Mouse (Mus musculus) layer of hippocampus, postnatal 14 days (tissue): ENCODE measurements at regions not wholly inside any gene's neighbourhood (a gene's known extent, or its start where the extent isn't known, plus 50 kb on each side); places are given as distances from the start of the nearest gene placed in this dataset.

Experiments used
- DNase-seq, 2 experiments: peaks; one replicate each; pipeline ENCODE4 v3.0.0; 2021 to 2022; ENCODE audit warnings: low spot score in 2 of 2, mixed read lengths in 1 of 2

DNA sequence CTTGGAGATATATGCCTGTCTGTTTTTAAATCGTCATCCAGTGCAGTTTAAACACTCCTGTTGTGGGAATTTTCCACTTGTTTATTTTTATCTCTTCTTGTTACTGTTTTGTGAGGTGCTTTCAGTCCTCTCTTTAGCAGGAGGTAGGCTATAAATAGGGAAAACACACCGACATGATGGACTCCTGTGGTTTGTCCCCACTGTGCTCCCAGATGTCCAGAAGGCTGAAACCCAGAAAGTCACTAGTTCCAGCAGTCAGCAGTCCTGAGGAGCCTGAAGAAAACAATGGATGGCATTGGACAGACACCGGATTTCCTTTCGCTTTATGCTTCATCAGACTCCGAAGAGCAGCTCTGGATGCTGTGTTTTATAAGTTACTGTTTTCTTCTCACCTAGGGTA, 55.2 kb upstream of the Armh4 start:
- DNase-seq = no peak

DNA sequence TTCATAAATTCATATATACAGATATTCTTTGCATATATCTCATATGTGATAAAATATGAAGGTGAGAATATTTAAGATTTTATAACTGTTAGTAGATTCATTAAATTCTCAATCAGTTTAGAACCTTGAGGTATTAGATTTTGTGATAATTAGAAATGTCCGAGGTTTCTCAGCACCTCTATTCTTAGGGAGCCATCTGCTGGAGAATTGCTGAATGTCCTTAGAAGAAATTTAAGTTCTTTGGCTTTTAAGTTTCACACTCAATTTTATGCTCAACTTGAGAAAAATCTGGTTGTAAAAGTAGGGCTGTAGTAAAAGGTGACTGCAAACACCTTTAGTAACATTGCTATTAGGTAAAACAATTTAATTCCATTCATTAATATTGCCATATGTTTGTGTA, 51.5 kb upstream of the Armh4 start:
- DNase-seq = peak in 1 of 2 experiments; percentile 4
